Mouse (Mus musculus): Measurements from ENCODE around the gene Rhox11. TPM values are rescaled to one million over a fixed set of nuclear protein-coding genes. Genes with fewer than 3 reads are reported as not detected.

The Rhox11 gene
- polyA plus RNA-seq, 1 experiment from 2014 or later: not detected

Other genes starting within 250 kb of the Rhox11 start
- gene Rhox8, start 206.2 kb downstream of the Rhox11 start, polyA plus RNA-seq (2015; fragmentation: Nextera tagmentation; extraction: Ambion mirVana): not detected in 2 replicates
- gene Rhox7b, start 187.9 kb downstream of the Rhox11 start, polyA plus RNA-seq (2015; fragmentation: Nextera tagmentation; extraction: Ambion mirVana): not detected in 2 replicates
- not detected in 2 replicates for gene Rhox9, start 183.4 kb downstream of the Rhox11 start, polyA plus RNA-seq (2015; fragmentation: Nextera tagmentation; extraction: Ambion mirVana)
- not detected in 2 replicates for gene Btg1-ps1, start 66.3 kb downstream of the Rhox11 start, polyA plus RNA-seq (2015; fragmentation: Nextera tagmentation; extraction: Ambion mirVana)
- not detected in 2 replicates for gene Btg1-ps2, start 42.0 kb downstream of the Rhox11 start, polyA plus RNA-seq (2015; fragmentation: Nextera tagmentation; extraction: Ambion mirVana)
- gene Rhox10, start 18.7 kb downstream of the Rhox11 start, polyA plus RNA-seq (2015; fragmentation: Nextera tagmentation; extraction: Ambion mirVana): not detected in 2 replicates
- not detected in 2 replicates for gene Rhox12, start 25.8 kb upstream of the Rhox11 start, polyA plus RNA-seq (2015; fragmentation: Nextera tagmentation; extraction: Ambion mirVana)
- gene Rhox13, start 36.1 kb upstream of the Rhox11 start, polyA plus RNA-seq (2015; fragmentation: Nextera tagmentation; extraction: Ambion mirVana): not detected in 2 replicates
- gene Zbtb33, start 104.7 kb upstream of the Rhox11 start, polyA plus RNA-seq (2015; fragmentation: Nextera tagmentation; extraction: Ambion mirVana): 3.6 and 3.9 TPM in 2 replicates
- 34.7 and 36.1 TPM in 2 replicates for gene Tmem255a, start 167.3 kb upstream of the Rhox11 start, polyA plus RNA-seq (2015; fragmentation: Nextera tagmentation; extraction: Ambion mirVana)
- gene Atp1b4, start 231.0 kb upstream of the Rhox11 start, polyA plus RNA-seq (2015; fragmentation: Nextera tagmentation; extraction: Ambion mirVana): 7.9 and 12.3 TPM in 2 replicates

All from embryonic facial prominence, embryonic 15.5 days (tissue).